Mouse (Mus musculus) lung, postnatal 36 days (tissue): ENCODE measurements at regions not wholly inside any gene's neighbourhood (a gene's known extent, or its start where the extent isn't known, plus 50 kb on each side); places are given as distances from the start of the nearest gene placed in this dataset.
"Not testable (repeated sequence)": the region's sequence is repeated elsewhere in the genome, so short reads cannot be mapped to it uniquely, and the experiment has no call there.

Experiments used
- DNase-seq: peaks from one replicate; pipeline ENCODE4 v3.0.0; 2022; ENCODE audit warnings: mixed read lengths

DNA sequence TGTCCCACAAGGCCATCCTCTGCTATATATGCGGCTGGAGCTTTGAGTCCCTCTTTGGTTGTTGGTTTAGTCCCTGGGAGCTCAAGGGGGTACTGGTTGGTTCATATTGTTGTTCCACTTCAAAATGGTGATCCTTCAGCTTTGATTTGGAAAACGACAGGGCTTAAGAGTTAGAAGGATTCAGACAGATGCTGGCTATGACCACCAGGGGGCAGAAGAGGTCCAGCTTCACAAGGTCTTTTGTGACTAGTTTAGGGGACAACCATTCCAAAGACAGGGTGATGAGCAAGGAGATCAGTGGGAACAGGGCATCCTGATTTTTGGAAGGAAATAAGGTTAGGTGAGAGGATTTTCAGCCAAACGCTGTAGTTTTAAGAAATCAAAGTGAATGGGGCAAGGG, 399.9 kb upstream of the Igfbp7 start:
- peak; percentile 53 for DNase-seq

DNA sequence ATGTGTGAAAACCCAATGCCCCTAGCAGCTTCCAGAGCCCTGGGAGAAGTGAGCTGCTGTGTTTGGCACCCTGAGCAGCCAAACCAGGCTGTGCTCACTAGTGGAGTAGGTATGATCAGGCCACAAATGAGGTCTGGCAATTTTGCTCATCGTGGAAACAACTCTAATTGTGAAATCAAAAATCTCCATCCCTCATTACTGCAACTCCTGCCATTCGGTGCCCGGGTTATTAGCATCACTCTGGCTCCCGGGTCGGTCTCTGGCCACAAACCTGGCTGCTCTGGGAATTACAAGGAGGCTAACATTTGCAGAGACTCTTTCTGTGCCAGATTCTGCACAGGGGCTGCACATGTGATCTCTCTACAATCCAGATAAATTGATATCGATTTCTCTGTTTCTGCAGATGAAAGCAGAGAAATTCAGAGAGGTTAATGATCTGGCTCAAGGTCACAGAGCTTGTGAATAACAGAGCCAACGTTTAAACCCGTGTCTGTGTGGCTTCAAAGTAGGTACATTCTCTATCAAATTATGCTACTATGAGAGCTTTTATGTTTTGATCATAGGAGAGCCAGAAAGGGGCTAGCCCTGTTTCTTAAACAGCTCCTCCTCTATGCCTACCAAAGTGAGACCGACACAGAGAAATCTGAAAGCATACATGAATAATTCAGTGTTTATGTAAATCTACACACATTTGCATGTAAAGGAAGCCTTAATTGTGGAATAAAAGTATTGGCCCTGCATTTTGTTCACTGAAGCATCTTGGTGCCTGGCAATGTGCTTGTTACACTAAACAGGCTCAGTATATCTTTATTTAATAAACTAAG, 398.7 kb upstream of the Igfbp7 start:
- DNase-seq: no peak

DNA sequence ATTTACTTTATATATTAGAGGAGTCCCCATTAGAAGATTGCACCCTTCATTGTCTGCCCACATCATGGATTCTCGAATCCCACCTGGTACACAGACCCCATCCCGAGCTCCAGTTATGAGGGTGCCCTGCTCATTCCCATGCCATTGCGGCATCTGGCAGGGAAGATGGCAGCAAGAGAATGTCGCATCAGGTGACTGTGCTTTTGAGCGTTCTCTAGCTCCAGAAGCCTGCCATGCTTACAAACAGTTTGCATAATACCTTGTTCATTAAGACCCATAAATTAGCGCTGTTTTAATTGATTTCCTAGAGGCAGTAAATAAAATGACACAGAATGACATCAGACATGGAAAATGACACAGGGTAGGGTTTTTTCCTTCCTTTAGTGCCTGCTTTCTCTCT, 398.0 kb upstream of the Igfbp7 start:
- DNase-seq: no peak

DNA sequence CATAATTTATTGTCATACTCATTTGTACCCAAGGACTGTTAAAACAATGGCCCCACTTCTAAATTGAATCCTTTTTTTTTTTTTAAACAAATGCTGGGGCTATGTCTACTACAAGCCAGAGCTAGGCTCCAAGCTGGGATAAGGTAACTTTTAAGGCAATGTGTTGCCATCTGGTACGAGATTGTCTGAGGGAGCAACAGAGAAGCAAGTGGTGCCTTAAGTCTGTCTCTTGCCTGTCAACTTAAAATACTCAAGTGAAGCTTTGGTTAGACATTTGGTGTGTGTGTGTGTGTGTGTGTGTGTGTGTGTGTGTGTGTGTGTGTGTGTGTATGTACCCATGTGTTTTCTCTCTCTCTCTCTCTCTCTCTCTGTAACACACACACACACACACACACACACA, 397.5 kb upstream of the Igfbp7 start:
- DNase-seq: no peak

DNA sequence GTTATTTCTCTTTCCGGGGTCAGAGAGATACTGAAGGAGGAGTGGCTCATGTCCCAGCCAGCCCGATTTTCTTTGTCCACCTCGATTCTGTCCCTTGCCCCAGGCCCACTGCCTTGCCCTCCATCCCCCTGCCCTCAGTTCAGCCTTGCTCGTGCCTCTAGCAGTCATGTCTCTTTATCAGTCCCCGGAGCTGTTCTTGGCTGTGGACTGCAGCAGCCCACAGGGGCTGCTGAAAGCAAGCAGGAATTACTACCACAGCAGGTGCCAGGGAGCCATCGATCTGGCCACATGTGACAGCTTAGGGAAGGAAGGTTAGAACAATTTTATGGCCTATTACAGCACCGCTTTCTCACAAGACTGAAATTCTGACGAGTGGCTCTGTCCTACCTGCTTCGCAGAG, 396.3 kb upstream of the Igfbp7 start:
- DNase-seq: no peak

DNA sequence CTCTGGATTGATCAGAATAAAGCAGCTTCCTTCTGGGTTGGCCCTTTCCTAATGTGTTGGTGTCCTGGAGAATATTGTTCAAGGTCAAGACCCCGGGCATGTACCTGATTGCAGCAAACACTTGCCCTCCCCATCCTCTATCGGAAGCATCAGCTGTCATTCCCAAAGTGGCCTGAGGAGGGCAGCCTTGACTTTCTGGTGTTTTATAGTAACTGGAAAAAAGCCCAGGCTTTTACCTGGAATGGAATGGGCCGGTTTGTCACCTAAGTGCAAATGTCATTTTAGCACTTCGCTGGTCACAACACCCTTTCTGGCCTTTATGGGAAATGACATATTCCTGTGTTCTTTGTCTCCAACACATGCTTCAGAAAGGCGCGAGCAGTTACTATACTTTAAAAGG, 395.7 kb upstream of the Igfbp7 start:
- DNase-seq: peak; percentile 45

DNA sequence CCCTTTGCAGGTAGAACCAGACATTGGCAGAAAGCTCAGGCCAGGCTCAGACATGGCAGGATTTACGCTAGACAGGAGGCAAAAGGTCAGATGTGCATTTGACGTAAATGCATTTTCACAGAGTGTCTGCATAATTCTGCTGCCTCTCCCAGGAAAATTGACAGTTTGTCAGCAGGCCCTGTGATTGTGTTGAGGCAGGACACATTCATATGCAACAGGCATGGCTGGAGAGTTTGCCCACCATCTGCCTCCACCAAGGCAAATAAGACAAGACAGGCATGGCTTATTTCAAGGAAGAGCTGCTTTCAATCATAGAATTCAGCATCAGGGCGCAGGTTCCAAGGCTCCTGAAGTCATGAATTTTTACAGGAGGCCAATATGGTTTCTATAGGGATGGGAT, 389.1 kb upstream of the Igfbp7 start:
- no peak for DNase-seq

DNA sequence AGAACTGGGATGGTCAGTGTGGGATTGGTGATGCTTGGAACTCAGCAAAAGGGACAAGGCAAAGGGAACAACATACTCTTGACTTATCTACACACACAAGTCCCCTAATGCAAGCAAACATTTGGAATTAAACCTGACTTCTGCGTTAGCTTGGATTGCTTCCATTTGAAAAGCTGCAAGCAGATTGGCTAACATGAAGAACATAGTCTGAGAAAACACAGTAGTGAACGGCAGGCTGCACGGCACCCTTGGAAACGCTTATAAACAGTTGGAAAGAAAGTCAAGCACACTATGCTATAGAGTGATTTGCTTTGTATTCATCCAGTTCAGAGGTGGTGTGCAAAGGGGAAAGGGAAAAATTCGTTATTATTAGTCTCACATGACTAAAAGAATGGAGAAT, 387.9 kb upstream of the Igfbp7 start:
- DNase-seq: no peak

DNA sequence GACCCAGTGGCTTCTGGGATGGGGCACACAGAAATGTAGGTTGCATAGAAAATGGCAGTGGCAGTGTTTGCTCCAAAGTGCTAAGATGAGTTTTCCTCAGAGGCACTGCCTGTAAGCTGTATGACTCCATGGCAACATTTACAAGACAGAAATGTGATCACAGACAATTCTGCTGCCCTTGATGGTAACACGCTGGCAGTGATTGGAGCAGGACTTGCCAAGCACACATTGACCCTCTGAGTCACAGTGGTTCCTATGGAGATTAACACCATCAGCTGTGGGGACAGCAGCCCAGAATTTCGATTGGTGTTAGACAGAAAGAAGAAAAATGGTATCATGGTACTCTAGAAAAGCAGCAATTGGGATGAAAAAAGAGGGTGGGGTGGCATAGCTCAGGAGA, 376.1 kb upstream of the Igfbp7 start:
- DNase-seq: no peak

DNA sequence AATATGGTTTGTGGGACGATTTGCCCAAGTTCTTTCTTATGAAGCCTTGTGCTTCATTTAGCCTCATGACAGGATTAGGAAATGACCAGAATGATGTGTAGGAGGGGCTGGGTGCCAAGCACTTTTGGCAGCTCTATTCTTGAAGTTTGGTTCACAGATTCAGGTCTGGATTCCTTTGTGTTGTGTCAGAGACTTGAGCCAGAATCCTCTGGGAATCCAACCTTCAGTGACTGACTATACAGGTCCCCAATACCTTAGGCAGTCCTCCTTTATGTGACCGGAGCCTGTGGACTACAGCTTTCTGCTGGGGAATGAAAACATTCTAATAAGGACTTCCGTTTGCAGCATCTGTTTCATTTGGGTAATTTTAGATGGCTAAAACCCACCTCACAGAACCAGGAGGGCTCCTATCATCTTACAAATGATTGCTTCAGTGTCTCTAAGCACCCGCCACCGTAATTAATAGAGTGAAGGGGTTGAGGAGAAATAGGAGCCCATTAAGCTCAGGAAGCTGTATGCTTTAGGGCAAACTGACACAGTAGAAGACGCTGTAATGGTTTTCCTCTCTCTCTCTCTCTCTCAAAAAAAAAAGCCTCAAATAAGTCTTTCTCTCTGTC, 354.7 kb upstream of the Igfbp7 start:
- DNase-seq: no peak

DNA sequence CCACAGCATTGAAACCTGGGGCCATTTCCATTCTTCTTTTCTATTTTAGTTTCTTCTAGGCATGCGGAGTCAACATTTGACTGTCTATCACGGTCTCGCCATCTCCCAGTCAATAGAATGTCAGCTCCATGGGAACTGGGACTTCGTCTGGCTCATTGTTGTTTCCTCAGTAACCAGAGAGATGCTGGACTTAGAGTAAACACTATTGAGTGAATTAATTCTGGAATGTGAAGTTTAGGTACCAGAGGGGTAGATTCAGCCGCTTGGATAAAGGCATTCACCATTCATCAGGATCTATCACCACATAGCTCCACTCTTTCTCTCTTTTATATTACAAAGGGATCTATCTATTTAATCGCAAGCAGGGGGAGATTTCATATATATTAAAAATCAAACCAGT, 354.2 kb upstream of the Igfbp7 start:
- no peak for DNase-seq

DNA sequence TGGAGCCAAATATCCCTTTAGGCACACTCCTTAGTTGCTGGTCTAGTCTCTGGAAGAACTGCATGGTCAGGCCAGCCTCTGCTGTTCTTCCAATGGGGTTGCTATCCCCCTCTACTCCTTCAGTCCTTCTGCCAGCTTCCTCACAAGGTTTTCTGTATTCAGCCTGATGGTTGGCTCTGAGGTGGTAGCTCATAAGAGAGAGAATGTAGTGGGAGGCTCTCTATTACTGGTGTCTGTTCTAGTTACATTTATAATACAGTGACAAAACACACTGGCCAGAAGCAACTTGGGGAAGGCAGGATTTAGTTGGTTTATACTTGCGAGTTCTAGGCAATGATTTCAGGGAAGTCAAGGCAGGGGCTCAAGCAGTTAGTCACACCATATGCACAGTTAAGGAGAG, 341.1 kb upstream of the Igfbp7 start:
- DNase-seq: no peak

DNA sequence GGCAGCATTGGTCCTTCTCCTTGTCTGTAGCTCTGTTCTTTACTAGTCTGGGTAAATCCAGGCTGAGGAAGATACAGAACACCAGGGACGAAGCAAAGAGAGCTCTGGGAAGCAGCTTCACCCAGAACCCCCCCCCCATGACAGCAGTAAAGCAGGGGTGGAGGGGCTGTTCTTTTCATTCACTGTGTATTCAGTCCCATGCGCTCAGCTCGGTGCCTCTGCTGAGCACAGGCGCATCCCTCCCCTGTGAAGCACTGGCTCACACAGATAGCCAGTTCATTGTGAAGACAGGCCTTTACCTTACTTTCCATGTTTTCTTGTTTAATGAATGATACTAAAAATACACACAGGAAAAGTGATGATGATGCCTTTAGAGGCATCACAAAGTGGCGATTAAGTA, 338.8 kb upstream of the Igfbp7 start:
- no peak for DNase-seq

DNA sequence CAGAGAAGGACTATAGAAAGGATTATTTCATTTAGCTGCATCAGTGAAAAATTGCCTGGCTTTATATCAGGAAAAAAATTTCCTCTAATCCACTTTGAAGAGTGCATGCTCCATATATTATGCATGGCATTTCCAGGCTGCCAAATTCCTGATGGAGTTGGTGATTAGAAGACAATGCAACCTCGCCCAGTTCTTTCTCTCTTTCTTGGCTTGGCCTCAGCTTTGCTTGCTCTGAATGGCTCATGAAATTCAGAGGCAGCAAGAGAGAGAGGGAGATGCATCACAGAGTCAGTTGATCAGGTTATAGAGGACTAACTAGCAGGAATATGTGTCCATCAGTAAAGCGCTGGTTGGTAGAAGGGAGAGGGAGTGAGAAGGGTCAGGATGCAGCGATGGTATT, 335.6 kb upstream of the Igfbp7 start:
- no peak for DNase-seq

DNA sequence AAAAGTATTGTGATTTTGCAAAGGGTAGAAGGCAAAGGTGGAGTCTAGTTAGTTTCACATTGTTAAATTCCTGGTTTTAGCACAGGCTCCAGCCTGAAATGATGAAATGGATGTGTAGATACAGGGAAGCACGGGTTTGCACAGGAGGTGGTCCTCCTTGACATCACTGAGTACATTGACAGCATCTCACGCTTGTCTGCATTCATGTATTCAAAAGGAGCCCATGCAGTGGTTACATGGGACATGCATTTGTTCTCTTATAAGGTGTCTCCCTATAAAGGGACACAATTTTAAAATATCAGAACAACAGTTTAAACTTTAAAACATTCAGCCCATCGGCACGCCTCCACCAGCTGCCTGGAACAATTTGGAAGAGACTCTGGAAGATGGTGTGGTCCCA, 322.4 kb upstream of the Igfbp7 start:
- not testable (repeated sequence) for DNase-seq

DNA sequence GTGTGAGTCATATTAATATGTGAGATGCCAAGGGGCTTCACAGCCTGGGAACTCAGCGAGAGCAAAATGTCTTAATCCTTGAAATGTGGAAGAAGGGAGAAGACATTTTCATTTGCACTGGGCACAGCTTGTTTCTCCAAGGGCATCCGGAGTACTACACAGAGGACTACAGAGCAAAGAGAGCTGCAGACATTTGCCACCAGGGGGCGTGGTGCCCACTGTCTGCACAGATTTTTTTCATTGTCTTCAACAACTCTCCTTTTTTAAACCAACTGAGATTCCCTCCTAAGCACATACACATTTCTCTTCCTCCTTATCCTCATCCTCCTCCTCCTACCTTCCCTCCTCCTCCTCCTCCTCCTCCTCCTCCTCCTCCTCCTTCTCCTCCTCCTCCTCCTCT, 273.8 kb upstream of the Igfbp7 start:
- DNase-seq: peak; percentile 6

DNA sequence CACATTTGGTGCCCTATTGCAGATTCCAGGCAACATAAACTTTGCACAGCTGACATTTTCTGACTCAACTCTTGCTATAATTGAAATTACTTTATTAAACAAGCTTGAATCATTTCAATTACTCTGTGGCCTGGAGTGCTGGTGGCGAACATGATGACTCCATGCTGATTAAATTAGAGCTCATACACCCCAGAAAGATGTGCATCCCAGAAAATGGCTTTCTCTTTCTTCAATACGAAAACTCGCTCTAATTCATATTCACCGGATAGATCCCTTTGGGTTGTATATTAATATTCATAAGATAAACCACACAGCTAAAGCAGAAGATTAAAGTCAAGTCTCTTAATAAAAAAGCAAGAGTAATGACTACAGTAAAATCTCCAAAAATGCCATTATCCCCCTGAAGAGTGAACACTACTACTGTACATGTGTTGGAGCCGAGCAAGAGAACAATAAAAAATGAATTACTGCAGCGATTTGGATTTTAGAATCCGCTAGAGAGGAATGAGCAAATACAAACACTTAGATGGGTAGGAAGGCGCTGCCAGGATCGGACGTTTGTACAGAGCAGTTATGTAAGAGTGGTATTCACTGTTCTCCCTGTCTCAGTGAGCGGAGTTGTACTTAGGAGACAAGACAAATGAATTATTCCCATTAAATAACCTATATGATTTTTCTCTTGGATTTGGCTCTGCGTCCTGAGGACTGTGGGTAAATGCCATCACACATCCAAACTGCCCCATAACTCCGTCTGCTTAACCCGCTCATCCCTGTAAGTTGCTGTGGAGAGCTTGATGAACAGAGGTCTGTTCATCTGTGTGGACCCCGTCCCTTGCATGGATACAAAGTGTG, 264.5 kb upstream of the Igfbp7 start:
- DNase-seq: peak; percentile 2

DNA sequence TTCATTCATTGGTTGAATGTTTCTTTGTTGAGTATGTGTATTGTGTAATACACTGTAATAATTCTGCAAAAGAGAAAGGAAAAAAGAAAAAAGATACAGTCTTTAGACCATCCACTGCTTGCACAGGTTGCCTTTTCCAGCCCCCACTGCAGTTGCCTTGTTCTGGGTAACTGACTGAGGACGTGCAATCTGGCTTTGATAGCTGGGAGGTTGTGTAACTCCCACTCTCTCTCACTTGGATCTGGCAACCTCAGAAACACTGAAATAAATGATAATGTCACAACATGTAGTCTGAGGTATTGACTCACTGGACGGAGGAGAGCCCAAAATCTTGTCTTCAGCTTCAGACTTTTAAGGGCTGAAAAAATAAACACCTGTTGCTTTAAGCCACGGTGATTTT, 255.3 kb upstream of the Igfbp7 start:
- peak; percentile 1 for DNase-seq

DNA sequence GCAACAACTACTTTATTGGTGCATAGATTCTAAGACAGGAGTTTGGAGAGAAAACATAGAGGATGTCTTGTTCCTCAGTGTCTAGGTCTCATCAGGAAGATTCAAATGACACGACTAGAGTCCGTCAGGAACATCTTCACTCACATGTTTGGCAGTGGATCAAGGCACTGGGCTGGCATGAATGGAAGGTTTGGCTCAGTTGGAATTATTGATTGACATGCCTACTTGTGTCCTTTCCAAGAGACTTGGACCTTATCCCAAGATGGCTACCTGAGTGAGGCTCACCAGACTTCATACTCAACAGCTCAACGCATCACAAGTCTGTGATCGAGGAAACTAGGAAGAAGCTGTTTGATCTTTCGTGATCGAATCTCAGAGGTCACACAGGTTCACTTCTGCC, 251.2 kb upstream of the Igfbp7 start:
- DNase-seq: no peak

DNA sequence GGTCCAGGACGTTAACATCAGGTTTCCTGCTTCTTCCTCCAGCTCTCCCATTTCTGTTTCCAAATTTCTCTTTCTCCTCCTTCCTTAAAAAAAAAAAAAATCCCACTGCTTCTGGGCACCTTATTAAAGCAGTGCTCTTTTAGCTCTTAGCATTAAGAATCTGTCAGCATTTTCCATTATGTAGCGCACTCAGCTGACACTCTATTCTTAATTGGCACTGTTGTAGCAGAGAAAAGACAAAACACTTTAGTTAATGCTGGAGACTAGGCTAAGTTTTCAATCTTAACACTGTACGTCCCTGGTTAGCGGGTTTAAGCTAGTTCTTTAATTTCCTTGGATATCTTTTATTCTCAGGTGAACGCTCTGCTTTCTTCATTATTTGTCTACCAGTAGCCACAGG, 236.8 kb upstream of the Igfbp7 start:
- no peak for DNase-seq

DNA sequence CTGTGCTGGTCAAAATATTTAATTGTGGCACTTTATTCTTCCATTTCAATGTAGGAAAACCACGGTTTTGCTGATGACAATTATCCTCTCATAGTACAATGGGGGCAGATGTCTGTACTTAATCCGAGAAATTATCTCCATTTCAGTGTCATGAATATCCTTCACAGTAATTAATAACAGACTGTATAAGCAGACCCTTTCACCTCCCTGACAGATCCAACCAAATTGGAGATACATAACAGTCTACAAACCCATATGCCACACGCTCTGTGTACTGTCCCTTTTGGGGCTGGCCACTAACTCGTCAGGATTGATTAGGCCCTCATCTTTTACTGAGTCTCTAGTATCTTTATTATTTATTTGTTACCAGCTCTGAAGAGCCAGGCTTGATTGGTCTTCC, 212.6 kb upstream of the Igfbp7 start:
- no peak for DNase-seq

DNA sequence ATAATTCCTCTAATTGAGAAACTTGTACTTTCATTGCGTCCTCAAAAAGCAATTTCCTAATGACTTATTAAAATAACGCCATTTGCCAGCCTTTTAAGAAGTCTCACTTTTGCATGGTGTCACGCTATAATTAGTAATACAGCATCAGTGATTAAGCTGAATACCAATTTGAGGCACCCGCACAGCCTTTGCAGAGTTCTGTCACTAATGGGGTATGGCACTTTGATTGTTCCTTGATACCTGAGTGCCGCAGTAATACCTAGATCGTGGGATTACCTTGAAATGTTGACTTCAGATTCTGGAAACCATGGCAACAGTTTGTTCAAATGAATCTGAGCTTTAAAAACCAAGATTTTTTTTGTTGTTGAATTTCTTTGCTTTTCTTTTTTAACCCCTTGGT, 202.7 kb upstream of the Igfbp7 start:
- no peak for DNase-seq

DNA sequence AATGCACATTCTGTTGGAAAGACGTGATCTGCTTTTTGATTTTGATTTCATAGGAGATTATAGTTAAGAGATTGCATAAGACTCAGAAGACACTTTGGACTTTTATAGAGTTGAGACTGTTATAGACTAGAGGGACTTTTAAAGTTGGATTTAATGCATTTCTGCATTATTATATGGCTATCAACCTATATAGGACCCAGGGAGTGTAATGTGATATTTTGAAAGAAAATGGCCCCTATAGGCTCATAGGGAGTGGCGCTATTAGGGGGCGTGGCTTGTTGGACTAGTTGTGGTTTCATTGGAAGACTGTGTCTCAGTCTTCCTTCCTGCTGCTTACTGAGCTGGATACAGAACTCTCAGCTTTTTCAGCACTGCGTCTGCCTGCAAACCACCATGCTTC, 186.9 kb upstream of the Igfbp7 start:
- no peak for DNase-seq

DNA sequence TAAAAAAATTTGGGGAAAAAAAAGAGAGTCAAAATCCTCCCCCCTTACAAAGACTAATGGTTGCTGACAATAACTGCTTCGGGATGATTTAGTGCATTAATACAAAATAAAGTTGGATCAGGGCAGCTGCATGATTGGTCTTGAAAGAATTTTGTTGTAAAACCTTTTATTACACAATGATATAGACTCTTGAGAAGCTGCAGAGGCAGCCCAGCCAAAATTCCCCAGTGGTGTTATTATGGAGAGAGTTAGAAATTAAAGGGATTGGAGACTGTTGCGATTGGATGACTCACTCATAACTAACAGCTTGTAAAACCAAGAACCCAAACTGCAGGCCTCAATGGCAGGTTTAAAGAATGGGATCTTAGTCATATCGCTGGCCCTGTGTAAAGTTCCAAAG, 181.4 kb upstream of the Igfbp7 start:
- DNase-seq: peak; percentile 2
